Mouse (Mus musculus) ovary, adult 10 weeks (tissue): ENCODE measurements around the gene Mrps18a. TPM values are rescaled to one million over a fixed set of nuclear protein-coding genes. Genes with fewer than 3 reads are reported as not detected.

ENCODE experiments used
- polyA plus RNA-seq: library from polyadenylated mRNA; stranded (reverse); fragments of 350-450 nt; fragmentation: Illumina TruSeq; extraction: RNeasy Lipid Tissue Mini Kit (QIAGEN cat#74804); gene quantifications from one replicate; pipeline ENCODE4 v1.2.3, GENCODE M21; 2014

Gene Mrps18a
- polyA plus RNA-seq, result 15.5 TPM

GRCm38 (mm10) chr17:46110402-46111289 lies at the start of gene Mrps18a:
Gene Mrps18a, plus strand, starts transcription at chr17:46110986.

DNA sequence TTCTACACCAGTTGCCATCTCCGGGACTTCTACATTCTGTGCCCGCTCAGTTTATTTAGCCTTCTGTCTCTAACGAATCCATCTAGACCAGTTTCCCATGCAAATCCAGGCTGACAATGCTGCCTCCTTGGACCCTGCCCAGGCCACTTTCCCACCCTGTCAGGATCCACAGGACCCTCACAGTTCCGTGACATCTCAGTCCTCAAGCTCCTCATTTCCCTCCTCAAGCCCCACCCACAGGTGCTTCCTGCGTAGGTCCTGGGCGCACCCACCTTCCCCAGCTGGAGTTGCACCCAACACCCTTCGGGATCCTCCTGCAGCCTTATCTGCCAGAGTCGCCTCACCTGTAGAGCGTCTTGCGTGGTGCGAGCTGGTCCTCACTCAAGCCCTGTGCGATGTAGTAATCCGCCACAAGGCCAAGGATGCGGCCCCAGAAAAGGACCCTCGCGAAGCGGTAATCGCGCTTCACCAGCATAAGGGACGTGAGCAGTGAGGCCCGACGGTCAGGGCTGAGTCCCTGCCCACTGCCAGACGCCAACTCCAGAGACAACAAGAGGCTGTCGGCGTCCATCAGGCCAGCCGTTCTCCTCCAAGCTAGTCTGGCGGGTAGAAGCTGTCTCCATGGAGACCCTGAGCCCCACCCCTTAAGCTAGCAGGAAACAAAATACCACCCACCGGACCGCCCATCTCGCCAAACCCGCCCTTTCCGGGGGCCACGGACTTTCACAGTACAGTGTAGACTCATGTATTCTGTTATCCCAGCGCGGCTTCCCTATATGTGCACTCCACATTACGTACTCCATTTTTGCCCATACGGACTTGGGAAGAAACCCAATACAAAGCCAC lies 33.0 kb downstream of the Mrps18a start, which contains the start of gene Rsph9:
Gene Rsph9, minus strand, starts transcription at position 639 of the 846 bp plus-strand sequence.

DNA sequence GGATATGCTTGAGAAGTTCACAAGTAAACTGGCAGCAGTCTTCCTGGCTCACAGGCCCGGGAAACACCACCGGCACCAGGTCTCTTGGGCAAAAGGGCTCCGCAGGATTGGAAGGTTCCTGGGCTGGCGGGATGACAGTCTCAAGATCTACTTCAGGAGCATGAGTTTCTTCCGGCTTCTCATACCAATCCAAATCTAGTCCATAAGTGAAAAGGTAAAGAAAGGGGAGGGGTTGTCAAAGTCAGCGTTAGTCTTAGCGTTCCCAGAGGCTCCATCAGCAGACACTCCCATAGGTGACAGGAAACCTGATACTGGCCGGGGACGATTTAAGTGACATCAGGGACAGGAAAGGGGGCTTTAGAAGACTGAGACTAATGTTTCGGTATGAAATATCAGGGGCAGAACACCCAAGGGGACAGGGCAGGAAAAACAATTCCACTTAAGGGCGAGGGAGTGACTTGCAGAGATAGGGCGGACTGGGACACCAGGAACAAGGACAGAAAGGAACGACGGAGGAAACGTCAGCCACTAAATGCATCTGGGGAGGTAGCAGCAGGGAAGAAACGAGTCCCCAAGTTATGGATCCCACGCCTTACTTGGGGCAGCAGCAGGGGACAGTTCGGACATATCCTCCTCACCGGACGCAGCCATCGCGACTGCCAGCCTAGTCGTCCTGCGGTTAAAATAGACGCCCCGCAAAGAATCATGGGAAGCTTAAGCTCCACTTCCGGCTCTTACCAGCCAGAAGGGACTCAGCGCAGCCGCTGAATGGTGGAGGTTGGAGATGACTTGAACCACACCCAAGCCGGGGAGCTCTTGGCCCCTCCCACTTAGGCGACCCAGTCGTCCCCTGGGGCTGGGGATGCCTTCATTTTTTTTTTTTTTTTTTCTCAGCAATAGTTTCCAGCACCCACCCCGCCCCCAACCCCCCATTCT lies 42.3 kb downstream of the Mrps18a start, which contains the start of gene Mad2l1bp:
Gene Mad2l1bp, minus strand, starts transcription at position 707 of the 936 bp plus-strand sequence.

GRCm38 (mm10) chr17:46160686-46161085 lies 49.9 kb downstream of the Mrps18a start, which contains the start of gene Gtpbp2:
Gene Gtpbp2, plus strand, starts transcription at chr17:46161032.

Other genes starting within 250 kb of the Mrps18a start
- gene Vegfa, start 78.6 kb upstream of the Mrps18a start, polyA plus RNA-seq, result 14.5 TPM
- gene Rsph9, start 33.2 kb downstream of the Mrps18a start, polyA plus RNA-seq, result 1.3 TPM
- gene Mad2l1bp, start 42.6 kb downstream of the Mrps18a start, polyA plus RNA-seq, result 0.74 TPM
- gene Gtpbp2, start 50.0 kb downstream of the Mrps18a start, polyA plus RNA-seq, result 2.4 TPM
- gene Polh, start 91.7 kb downstream of the Mrps18a start, polyA plus RNA-seq, result 16.1 TPM
- gene Xpo5, start 91.8 kb downstream of the Mrps18a start, polyA plus RNA-seq, result 26.9 TPM
- gene Polr1c, start 137.1 kb downstream of the Mrps18a start, polyA plus RNA-seq, result 6.1 TPM
- gene Yipf3, start 137.1 kb downstream of the Mrps18a start, polyA plus RNA-seq, result 1.3 TPM
- not detected for gene Lrrc73, start 142.5 kb downstream of the Mrps18a start, polyA plus RNA-seq
- 0.40 TPM for gene Tjap1, start 172.0 kb downstream of the Mrps18a start, polyA plus RNA-seq
- not detected for gene Dlk2, start 186.4 kb downstream of the Mrps18a start, polyA plus RNA-seq
- not detected for gene Abcc10, start 217.4 kb downstream of the Mrps18a start, polyA plus RNA-seq